ENCODE assay signal across 23 mouse cellular contexts in the genomic region with DNA sequence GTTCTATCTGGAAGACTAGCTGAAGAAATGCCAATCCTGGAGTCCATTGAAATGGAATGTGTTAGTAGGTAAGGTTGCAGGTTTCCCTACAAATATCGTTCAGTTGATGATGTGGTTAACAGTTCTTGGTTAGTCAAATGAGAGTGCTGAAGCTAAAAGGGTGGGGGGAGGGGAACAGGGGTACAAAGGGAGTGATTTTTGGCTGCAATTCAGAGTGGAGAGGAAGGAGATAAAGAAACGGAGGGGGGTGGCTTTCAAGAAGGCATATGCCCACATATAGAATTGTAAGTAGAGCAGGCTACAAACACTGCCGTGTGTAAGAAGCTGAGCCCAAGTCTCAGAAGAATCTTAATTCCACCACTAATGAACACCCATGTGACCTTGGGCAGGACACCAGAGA. TPM values are rescaled to one million over a fixed set of nuclear protein-coding genes. Genes with fewer than 3 reads are reported as not detected.
"Had no signal": no experiment of that assay in that cellular context is flagged by ENCODE, and none has a peak within 500 bp of the region (broad histone marks: within the 10 kb centered on the region; RNA-seq: fewer than 3 reads in every experiment).

No protein-coding gene starts in this region.

- H3K9me3 ChIP-seq: neural tube, embryonic 12.5 days; neural tube, embryonic 13.5 days; neural tube, embryonic 15.5 days; stomach, embryonic 15.5 days had no signal

- H3K4me3 ChIP-seq: neural tube, embryonic 12.5 days; neural tube, embryonic 13.5 days; neural tube, embryonic 15.5 days; stomach, embryonic 15.5 days had no signal

- H3K9ac ChIP-seq: neural tube, embryonic 12.5 days; neural tube, embryonic 13.5 days; neural tube, embryonic 15.5 days; stomach, embryonic 15.5 days had no signal

- H3K36me3 ChIP-seq: neural tube, embryonic 12.5 days; neural tube, embryonic 13.5 days; neural tube, embryonic 15.5 days; stomach, embryonic 15.5 days had no signal

- H3K27ac ChIP-seq: neural tube, embryonic 12.5 days; neural tube, embryonic 13.5 days; neural tube, embryonic 15.5 days; stomach, embryonic 15.5 days; stomach, postnatal 0 days had no signal

- DNase-seq: retina, postnatal 1 day; right cerebral cortex, adult 18-20 months; right cerebral cortex, postnatal 14 days; right cerebral cortex, postnatal 25 days; right cerebral cortex, postnatal 4 days; spleen, adult 18-20 months; thymus, adult 18-20 months; thymus, adult 2 months; thymus, postnatal 14 days; thymus, postnatal 25 days; thymus, postnatal 36 days; thymus, postnatal 4 days had no signal

- H3K4me1 ChIP-seq: neural tube, embryonic 12.5 days; neural tube, embryonic 13.5 days; neural tube, embryonic 15.5 days; stomach, embryonic 15.5 days had no signal

RNA-seq across cellular contexts. Expression of a gene that starts 6.4 kb away (rescaled TPM):
- total RNA-seq: neutrophil, adult 5-6 weeks had no signal
- polyA plus RNA-seq: neural tube, embryonic 12.5 days; neural tube, embryonic 13.5 days; neural tube, embryonic 14.5 days; neural tube, embryonic 15.5 days; small intestine, adult 2 months; stomach, embryonic 14.5 days; stomach, embryonic 15.5 days; stomach, embryonic 16.5 days; thymus, adult 2 months; urinary bladder, adult 2 months had no signal
